Mouse (Mus musculus) kidney, embryonic 14.5 days (tissue): ENCODE results near the gene Arhgap15. TPM values are rescaled to one million over a fixed set of nuclear protein-coding genes. Genes with fewer than 3 reads are reported as not detected.

Experiments
- ATAC-seq: fragments of 200-750 bp; cut with Nextera tagmentation; 2 replicates; pipeline ENCODE4 v1.8.0; 2017; ENCODE audit warnings: moderate number of reproducible peaks, mild to moderate bottlenecking, moderate TSS enrichment, moderate library complexity; ENCODE audit not compliant: low FRiP score, low TSS enrichment
- H3K27ac ChIP-seq: fragments of 300-500 bp; sonication (generic); 2 replicates; pipeline ENCODE4 v1.5.1; 2014; ENCODE audit warnings: low read depth, mild to moderate bottlenecking, low read length, moderate library complexity, mixed read lengths
- H3K27me3 ChIP-seq: fragments of 300-500 bp; sonication (generic); 2 replicates; pipeline ENCODE4 v1.6.1; 2014; ENCODE audit warnings: mild to moderate bottlenecking, low read length; ENCODE audit not compliant: control insufficient read depth, insufficient read depth
- H3K36me3 ChIP-seq: fragments of 300-500 bp; sonication (generic); 2 replicates; pipeline ENCODE4 v1.6.1; 2014; ENCODE audit warnings: low read length, mixed read lengths; ENCODE audit not compliant: control insufficient read depth, insufficient read depth
- H3K4me1 ChIP-seq: fragments of 300-500 bp; sonication (generic); 2 replicates; pipeline ENCODE4 v1.6.1; 2014; ENCODE audit warnings: low read length, mixed read lengths; ENCODE audit not compliant: control insufficient read depth, insufficient read depth
- H3K4me2 ChIP-seq: fragments of 300-500 bp; sonication (generic); replicated peaks from 2 replicates; pipeline ENCODE4 v1.6.1; 2014; ENCODE audit warnings: low read depth, mild to moderate bottlenecking, low read length
- H3K4me3 ChIP-seq: fragments of 300-500 bp; sonication (generic); 2 replicates; pipeline ENCODE4 v1.5.1; 2014; ENCODE audit warnings: mild to moderate bottlenecking, low read length
- H3K9ac ChIP-seq: fragments of 300-500 bp; sonication (generic); 2 replicates; pipeline ENCODE4 v1.6.1; 2014; ENCODE audit warnings: low read depth, mild to moderate bottlenecking, low read length, moderate library complexity
- H3K9me3 ChIP-seq: fragments of 300-500 bp; sonication (generic); 2 replicates; pipeline ENCODE4 v1.6.1; 2016; ENCODE audit warnings: low read length; ENCODE audit not compliant: control insufficient read depth
- WGBS: fragments of 180-500 bp; shearing (Covaris S2); extraction: QIAGEN DNeasy Blood & Tissue Kit; methylation state at CpG from one replicate; pipeline ENCODE4 v1.1.7; 2014; 5-methylcytosine and 5-hydroxymethylcytosine counted together
- polyA plus RNA-seq: library from polyadenylated mRNA; unstranded; fragments of >200 nt; fragmentation: Nextera tagmentation; extraction: Ambion mirVana; gene quantifications from 2 replicates; pipeline ENCODE4 v1.2.1, GENCODE M21; 2014

Arhgap15 gene
- polyA plus RNA-seq, 1 experiment from 2014 or later: 1.0 TPM

DNA sequence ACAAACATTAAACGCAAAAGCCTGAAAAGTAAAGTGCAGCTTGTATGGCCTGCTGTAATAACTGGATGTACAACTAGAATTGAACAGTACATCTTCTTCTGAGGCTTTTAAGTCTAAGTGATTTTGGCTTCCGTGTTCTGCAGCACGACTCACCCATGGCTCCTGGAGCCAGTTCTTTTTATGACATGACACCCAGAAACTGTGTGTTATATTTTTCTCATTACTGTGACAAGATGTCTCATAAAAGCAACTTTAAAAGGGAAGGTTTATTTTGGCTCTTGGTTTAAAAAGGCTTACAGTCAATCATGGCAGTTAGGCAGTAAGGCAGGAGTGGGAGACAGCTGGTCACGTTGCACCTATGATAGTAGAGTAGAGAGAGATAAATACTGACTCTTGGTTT is 349.9 kb downstream of the Arhgap15 start:
- Histone ChIP-seq H3K4me1 (no peaks in the 10 kb centered on the region), H3K36me3 (no peaks in the 10 kb centered on the region), H3K4me2 (no peak overlapping the region), H3K9ac (no peak overlapping the region), H3K9me3 (peaks cover 9% of the 10 kb centered on the region; the same call in 1 of the 2 replicates), H3K27me3 (no peaks in the 10 kb centered on the region), H3K4me3 (no peak overlapping the region), H3K27ac (no peak overlapping the region)
- no peak for ATAC-seq
- WGBS: 72% methylated on average over 4 of the region's 4 CpGs

- no peak overlapping the region for H3K27ac ChIP-seq
- H3K9me3 ChIP-seq: peaks cover 6% of the 10 kb centered on the region; the same call in 1 of the 2 replicates
- no peak for ATAC-seq
- H3K4me2 ChIP-seq: no peak overlapping the region
- 90% methylated on average over 6 of the region's 6 CpGs for WGBS
- no peak overlapping the region for H3K4me3 ChIP-seq
- H3K27me3 ChIP-seq: no peaks in the 10 kb centered on the region
- peaks cover 4% of the 10 kb centered on the region; the same call in 1 of the 2 replicates for H3K4me1 ChIP-seq
- no peaks in the 10 kb centered on the region for H3K36me3 ChIP-seq
- H3K9ac ChIP-seq: no peak overlapping the region
These were observed 353.7 kb downstream of the Arhgap15 start for GRCm38 (mm10) chr2:44102351-44102750.

GRCm38 (mm10) chr2:44103321-44103720 is 354.7 kb downstream of the Arhgap15 start:
- Histone ChIP-seq H3K4me3 (no peak overlapping the region), H3K9me3 (no peaks in the 10 kb centered on the region), H3K27ac (no peak overlapping the region), H3K36me3 (no peaks in the 10 kb centered on the region), H3K27me3 (no peaks in the 10 kb centered on the region), H3K4me1 (peaks cover 4% of the 10 kb centered on the region; the same call in 1 of the 2 replicates), H3K4me2 (no peak overlapping the region), H3K9ac (no peak overlapping the region)
- WGBS: 85% methylated on average over 8 of the region's 8 CpGs
- no peak for ATAC-seq

DNA sequence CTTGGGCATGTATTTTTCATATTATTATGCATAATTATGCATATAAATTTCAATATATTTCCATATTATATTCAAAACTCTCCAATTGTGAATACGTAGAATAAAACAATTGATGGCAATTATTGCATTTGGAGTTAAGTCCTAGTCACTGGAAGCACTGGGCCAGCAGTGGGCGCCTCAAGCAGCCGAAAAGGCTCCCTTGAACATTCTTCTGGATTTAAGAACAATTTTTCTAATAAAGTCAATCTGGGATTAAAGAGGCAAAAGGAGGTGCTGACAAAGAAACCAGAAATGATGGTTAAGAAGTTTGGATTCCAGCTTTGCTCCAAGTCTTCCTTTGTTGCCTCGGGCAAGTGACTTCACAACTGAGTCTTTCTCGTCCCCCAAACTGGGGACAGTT is 355.1 kb downstream of the Arhgap15 start:
- no peak for ATAC-seq
- Histone ChIP-seq H3K27ac (0 out of 2 replicates have a peak overlapping the region, but pooled peaks have one; percentile 31), H3K4me3 (no peak overlapping the region), H3K4me1 (peaks cover 4% of the 10 kb centered on the region; the same call in 1 of the 2 replicates), H3K9me3 (no peaks in the 10 kb centered on the region), H3K9ac (no peak overlapping the region), H3K4me2 (no peak overlapping the region), H3K36me3 (no peaks in the 10 kb centered on the region), H3K27me3 (no peaks in the 10 kb centered on the region)
- 82% methylated on average over 5 of the region's 5 CpGs for WGBS

GRCm38 (mm10) chr2:44104282-44105197 is 355.9 kb downstream of the Arhgap15 start:
- Histone ChIP-seq H3K36me3 (no peaks in the 10 kb centered on the region), H3K9ac (no peak overlapping the region; the same call in 1 of the 2 replicates), H3K4me3 (no peak overlapping the region), H3K9me3 (no peaks in the 10 kb centered on the region), H3K27ac (peak overlapping the region; percentile 31; the same call in 1 of the 2 replicates), H3K4me2 (no peak overlapping the region), H3K4me1 (peaks cover 4% of the 10 kb centered on the region; the same call in 1 of the 2 replicates), H3K27me3 (no peaks in the 10 kb centered on the region)
- 55% methylated on average over 22 of the region's 22 CpGs for WGBS
- ATAC-seq: peak; percentile 83; the same call in 1 of the 2 replicates

DNA sequence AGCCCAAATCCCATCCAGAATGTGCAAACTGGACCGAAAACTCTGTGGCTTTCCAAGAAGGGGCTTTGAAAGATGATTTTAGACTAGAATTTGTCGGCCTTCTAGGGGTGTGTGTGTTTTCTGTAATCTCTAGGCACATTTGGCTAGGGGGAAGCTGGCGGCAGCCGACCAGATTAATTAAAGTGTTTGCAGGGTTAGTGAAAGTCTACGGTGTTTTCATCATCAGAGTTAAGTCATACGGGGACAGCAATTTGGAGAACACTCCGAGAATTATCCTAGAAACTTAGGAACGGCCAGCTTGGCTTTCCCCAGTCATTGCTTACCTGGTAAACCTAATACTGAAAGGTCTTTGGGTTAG is 356.6 kb downstream of the Arhgap15 start:
- Histone ChIP-seq H3K9ac (no peak overlapping the region), H3K27me3 (no peaks in the 10 kb centered on the region), H3K4me3 (no peak overlapping the region), H3K9me3 (no peaks in the 10 kb centered on the region), H3K36me3 (no peaks in the 10 kb centered on the region), H3K27ac (peak overlapping the region; percentile 31; the same call in 1 of the 2 replicates), H3K4me1 (peaks cover 4% of the 10 kb centered on the region; the same call in 1 of the 2 replicates), H3K4me2 (no peak overlapping the region)
- 73% methylated on average over 8 of the region's 8 CpGs for WGBS
- no peak for ATAC-seq

GRCm38 (mm10) chr2:44106359-44106758 is 357.7 kb downstream of the Arhgap15 start:
- WGBS: 87% methylated on average over 8 of the region's 8 CpGs
- Histone ChIP-seq H3K4me2 (no peak overlapping the region), H3K9me3 (no peaks in the 10 kb centered on the region), H3K4me1 (peaks cover 4% of the 10 kb centered on the region; the same call in 1 of the 2 replicates), H3K4me3 (no peak overlapping the region), H3K27me3 (no peaks in the 10 kb centered on the region), H3K9ac (no peak overlapping the region), H3K36me3 (no peaks in the 10 kb centered on the region), H3K27ac (no peak overlapping the region)
- ATAC-seq: no peak

GRCm38 (mm10) chr2:44111276-44111675 is 362.7 kb downstream of the Arhgap15 start:
- 89% methylated on average over 3 of the region's 3 CpGs for WGBS
- Histone ChIP-seq H3K4me3 (no peak overlapping the region), H3K9me3 (no peaks in the 10 kb centered on the region), H3K27ac (no peak overlapping the region), H3K4me2 (no peak overlapping the region), H3K4me1 (no peaks in the 10 kb centered on the region), H3K9ac (no peak overlapping the region), H3K36me3 (no peaks in the 10 kb centered on the region), H3K27me3 (no peaks in the 10 kb centered on the region)
- no peak for ATAC-seq
